Mouse (Mus musculus) left cerebral cortex, postnatal 14 days (tissue): ENCODE measurements around the gene Cep57l1. TPM values are rescaled to one million over a fixed set of nuclear protein-coding genes. Genes with fewer than 3 reads are reported as not detected.
"Not testable (repeated sequence)": the region's sequence is repeated elsewhere in the genome, so short reads cannot be mapped to it uniquely, and the experiment has no call there.

Source experiments
- DNase-seq, 2 experiments: peaks; one replicate each; pipeline ENCODE4 v3.0.0; 2021 to 2022; ENCODE audit warnings: low spot score in 2 of 2, mixed read lengths in 1 of 2
- intact Hi-C: fragments of 180-260 bp; cut with DNase I; formaldehyde crosslinking; loops from one replicate; pipeline ENCODE4 v1.15.1; 2025
- total RNA-seq, 2 experiments: library from RNA; stranded (reverse); gene quantifications; 2 replicates each; pipeline ENCODE4 v1.2.3; 2021

Cep57l1 gene
- total RNA-seq, 2 experiments from 2014 or later: 6.6 to 8.6 TPM

DNA sequence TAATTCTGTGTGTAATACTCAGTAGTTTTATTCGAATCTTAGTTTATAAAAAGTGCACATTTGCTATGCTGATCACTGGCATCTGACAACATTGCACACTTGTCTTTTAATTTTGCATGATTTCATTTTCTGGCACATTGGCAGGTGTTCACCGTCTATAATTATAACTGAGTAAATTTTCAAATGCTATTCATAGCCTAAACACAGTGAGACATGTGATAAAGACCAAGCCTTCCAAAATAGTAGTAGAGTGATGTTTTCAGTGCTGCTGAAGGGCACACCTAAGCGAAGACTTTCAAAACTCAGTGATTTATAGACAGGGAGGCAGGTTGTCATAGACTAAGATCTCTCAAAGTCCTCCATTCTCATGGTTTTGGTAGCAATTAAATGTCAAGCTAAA lies 9.6 kb upstream of the Cep57l1 start:
- no peak for DNase-seq
- intact Hi-C loops: no loop called here

DNA sequence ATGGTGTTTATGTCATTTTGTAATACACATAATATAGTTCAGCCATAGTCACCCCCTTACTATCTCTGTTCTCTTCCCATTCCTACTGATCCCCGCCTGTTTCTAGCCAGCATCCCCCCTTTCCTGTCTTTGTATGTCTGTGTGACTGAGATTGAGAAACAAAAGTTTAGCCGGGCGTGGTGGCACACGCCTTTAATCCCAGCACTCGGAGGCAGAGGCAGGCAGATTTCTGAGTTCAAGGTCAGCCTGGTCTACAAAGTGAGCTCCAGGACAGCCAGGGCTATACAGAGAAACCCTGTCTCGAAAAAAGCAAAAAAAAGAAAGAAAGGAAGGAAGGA lies 9.0 kb upstream of the Cep57l1 start:
- intact Hi-C loops: not testable (repeated sequence)

DNA sequence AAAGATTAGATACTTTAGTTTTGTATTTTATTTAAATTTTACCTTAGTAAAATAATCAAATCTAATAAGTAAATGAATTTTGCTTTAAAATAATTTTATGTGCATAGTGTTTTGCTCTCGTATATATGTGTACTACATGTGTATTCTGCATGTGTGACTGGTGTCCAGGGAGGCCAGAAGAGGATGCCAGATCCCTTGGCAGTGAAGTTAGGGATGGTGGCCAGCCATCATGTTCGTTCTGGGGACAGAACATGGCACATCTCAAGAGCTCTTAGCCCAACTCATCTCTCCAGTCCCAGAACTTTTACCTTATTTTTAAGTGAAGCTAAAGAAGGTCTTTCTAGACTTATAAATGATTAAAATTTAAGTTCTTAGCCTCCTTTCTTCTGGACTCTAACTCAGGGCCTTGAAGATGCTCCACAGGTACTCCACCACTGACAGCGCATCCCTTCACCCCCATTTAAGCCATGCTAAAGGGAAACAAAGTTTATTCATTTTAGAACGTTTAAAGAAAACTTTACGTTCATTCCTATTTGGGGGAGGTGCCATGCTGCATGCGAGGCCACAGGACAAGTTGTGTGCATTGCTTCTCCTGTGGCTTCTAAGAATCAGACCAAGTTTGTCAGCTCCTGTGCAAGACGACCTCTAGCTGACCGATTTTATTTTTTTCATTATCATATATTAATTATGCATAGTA lies 8.5 kb upstream of the Cep57l1 start:
- DNase-seq: no peak
- intact Hi-C loops: no loop called here

More for the DNA sequence above, 9.0 kb upstream of the Cep57l1 start:
- DNase-seq: not testable (repeated sequence)

DNA sequence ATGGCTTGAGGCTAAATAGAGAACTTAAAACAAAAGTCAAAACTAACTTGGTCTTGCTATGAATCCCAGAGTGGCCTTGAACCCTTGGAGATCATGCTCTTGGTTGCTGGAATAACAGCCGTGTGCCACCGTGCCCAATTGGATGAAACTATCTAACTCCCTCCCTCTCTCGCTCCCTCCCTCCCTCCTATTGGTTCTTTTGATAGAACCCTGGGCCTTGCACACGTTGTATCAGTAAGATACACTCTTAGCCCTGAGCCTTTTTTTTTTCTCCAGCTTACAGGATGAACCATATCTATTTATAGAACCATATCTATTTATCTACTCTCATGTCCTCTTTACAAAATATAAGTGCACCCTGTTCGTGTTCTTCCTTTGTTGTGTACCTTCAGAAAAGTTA lies 6.8 kb upstream of the Cep57l1 start:
- intact Hi-C loops: no loop called here
- no peak for DNase-seq

DNA sequence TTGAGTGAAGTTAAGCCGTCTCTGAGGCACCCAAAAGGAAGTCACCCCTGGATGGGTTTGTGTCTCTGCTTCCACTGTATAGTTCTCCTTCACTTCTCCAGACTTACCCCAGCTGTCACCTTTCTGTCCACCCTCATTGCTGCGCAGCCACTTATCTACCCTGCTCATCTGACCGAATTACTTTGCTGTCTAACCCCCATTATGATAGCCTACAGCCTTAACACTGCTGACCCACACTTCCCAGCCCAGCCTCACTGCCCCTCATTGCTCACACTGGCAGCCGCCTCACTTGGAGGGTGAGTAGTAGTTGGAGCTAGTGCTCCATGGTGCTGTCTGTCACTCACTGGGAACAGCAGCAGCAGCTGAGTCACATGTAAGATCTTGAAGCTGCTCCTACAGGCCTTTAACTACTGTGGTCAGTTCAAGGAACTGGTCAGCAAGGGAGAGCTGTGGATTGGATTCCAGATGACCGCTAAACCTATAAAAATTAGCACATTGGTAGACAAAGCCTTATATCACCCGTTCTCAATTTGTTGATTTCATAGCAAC lies 4.7 kb upstream of the Cep57l1 start:
- DNase-seq: no peak
- intact Hi-C loops: no loop called here

DNA sequence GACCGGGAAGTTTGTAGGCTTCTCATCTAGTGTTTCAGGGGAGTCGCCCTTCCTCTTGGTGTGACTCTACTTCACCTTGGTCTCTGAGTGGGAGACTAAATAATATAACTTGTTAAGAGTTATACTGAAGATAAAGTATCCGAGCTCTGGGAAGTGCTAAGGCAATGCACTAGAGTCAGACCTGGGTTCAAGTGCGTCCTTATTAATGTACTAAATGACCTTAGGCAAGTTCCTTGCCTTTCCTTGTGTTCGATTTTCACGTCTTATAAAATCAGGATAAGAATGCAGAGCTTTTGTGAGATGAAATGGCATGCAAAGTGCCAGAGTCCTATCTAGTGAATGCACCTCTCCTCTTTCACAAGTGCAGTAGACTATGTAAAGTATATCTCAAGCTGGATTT lies 2.9 kb upstream of the Cep57l1 start:
- DNase-seq: no peak
- intact Hi-C loops: no loop called here

DNA sequence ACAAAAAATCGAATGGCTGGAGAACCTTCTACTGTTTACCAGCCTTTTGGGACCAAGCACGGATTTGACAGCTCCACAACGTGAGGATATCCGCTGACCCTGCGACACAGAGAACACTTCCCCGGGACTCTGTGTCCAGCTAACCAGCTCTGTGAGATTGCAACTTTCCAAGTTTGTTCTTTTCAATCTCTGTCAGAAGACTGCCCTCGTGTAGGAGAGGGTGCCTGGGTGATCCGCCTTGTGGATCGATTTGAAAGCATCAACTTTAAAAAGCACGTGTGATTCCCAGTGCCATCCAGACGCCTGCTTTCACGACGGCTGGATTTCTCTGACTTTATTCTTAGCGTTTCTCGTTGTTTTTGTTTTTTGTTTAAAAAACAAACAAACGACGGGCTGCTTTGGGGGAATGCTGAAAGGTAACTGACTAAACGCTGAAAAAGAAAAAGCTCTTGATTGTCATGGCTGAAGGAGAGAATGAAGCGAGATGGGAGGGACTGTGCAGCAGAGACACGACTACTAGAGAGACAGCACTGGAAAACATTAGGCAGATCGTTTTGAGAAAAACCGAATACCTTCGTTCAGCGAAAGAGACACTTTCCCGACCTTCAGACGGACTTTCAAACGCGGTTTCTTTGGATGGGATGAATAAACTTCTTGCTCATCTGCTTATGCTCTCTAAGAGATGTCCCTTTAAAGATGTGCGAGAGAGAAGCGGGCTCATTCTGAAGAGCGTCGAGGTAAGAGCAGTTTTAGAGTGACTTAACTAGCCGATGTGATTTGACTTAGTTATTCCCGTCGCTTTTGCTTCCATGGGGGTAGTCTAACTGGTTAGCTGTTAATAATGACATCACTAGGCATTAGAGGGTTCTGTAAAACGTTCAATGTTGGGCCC lies 1.1 kb upstream of the Cep57l1 start:
- intact Hi-C loops: no loop called here
- no peak for DNase-seq

DNA sequence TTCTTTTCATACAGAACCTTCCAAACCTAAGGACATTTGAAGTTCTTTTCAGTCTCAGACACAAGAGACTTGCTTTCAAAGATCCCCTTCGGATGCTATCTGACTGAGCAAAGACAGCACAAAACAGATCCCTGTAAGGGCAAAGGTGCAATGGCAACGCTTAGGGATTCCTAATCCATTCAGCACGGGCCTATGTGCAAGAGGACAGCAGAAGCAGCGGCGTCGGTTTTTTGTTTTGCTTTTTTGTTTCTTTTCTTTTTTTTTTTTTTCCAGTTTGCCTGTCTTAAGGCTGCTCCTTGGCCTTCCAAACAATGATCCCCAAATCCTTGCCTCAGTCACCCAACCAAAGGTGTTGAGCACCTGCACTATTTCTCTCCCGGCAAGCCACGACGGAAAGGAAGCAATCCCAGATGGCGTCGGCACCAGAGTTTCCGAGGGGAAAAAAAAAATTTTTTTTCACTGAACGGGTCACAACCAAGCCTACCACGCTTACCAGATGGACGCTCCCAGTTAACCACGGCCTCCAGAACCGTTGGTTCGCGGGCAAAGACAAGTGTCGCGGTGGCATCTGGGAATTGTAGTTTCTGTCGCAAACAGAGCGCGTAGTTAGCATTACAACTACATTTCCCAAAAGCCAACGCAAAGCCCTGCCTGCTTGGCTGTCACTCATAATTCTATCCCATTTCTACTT lies 446 bp downstream of the Cep57l1 start:
- DNase-seq: peak; percentile 89 to 94
- intact Hi-C loops: no loop called here

DNA sequence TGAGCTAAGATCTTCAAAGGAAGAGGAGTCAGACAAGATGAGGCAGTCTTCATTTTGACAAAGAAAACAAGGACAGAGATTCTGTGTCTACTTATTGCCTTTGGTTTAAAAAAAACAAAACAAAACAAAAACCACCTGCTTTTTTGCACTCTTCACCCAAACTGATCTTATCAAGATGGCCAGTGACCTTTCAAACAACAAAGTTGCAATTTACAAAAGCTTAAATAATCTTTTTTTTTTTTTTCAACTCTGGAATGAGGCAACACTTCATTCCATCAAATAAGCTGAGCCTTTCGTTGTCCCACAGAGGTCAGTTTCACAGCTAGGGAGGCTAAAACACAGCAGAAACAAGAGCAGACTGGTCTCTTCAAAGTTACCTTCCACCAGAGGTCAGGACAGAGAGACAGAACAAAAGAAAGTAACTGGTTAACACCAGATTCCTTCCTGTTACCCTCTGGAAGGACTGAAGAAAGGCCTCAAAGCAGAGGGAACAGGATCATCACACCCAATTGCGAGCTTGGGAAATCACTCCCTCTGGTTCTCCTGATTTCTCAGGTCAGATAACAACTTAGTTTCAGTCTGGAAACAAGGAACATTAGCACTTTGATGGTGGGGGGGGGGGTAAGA lies 3.8 kb downstream of the Cep57l1 start:
- intact Hi-C loops: loop anchor here (2.0 kb wide), 1 partner anchor 55 kb away; no protein-coding TSS in a partner anchor
- no peak for DNase-seq

DNA sequence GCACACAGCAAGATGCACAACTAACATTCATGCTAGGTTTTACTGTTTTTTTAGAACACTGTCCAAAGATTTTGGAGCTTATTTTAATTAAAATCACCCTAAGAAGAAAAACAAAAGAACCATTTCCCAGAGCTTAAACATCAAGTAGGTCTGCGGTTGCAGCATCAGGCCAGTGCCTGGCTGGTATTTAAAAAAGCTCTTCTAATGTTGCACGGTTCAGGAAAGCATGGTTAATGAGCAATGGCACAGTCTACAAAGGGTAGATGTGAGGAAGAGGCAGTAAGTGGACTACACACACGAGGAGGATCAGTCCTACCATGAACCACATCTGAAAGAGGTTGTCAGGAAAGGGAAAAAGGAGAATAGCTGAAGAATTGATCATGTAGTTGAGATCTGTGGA lies 5.0 kb downstream of the Cep57l1 start:
- intact Hi-C loops: no loop called here
- DNase-seq: no peak

DNA sequence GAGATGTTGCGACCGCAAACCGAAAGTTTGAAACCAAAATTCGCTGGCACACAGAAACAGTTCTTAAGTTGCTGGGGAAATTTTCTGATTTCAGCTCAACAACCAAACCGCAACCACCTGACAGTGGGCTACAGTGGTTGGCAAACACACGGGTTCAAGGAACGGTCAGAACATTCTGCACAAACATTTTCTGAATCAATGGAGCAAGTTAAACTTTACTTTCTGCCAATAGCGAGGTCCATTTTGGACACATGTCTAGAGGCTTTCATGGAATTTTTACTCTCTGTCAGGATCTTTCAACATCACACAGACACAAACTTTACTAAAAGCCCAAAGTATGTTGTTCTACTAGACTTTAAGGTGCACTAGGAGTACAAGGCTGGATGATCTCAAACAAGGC lies 6.2 kb downstream of the Cep57l1 start:
- DNase-seq: no peak
- intact Hi-C loops: no loop called here

DNA sequence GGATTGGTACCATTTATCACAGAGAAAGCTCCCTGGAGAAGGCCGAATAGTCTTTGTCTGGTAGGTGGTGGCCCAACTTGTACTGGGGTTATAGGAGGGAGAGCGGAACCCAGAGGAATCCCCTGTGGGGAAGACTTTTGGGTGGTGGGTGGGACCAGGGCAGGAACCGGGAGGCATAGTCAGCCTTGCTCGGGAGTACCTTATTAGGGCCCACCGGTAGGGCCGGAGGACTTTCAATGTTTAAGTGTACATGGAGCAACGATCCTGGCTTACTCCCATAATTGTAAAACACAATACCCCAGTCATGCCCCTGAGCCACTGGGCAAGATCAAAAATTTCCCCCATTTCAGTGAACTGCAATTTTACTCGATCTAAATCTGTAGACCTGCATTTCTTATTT lies 12.4 kb downstream of the Cep57l1 start:
- intact Hi-C loops: no loop called here
- DNase-seq: no peak

DNA sequence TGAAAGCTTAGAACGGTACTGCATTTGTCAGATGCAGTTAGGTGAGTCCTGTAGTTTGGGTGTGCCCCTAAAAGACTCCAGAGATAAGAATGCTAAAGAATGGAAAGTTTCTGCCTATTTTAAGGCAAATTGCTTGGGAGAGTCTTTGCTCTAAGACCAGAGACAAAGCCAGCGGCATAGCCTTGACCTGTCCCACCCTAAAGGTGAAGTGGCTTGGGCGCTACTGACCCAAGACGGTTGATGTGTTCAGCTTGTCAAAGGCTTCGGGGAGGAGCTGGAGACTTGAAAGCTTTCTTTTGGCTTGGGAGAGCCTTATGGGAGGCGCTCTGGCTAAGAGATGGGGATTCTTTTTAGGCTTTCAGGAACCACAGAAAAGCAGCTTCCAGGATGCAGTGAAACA lies 17.3 kb downstream of the Cep57l1 start:
- no peak for DNase-seq
- intact Hi-C loops: no loop called here

DNA sequence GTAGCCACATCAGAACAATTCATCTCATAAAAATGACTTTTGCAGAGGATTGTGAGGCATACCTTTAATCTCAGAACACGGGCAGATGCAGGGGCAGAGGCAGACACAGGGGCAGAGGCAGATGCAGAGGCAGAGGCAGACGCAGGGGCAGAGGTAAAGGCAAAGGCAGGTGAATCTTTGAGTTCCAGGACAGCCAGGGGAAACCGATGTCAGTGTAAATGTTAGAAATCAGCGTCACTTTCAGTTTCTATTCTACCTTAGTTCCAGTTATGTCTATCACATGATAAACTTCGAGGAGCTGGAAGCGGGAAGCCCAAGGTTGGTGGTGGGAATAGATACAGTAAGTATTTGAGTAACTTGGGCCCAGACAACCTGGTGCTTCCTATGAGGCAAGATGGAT lies 42.4 kb downstream of the Cep57l1 start:
- intact Hi-C loops: no loop called here
- no peak for DNase-seq

DNA sequence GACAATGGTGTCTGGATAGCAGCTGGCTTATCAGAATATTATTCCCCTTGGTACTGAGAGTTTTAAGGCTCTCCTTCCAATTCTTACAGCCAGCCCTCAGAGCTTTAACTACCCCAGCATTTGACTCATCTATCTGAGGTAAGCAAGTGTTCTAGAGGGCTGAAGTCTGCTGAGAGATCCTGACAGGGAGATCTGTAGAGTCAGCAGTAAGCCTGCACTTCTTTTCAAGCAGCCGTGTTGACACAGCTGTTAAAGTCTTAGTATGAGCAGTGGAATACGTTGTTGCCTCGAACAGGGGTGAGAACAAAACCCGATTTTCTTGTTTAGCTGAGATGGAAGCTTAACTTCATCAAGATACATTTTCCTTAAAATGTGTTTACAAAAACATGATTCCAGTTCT lies 43.4 kb downstream of the Cep57l1 start:
- intact Hi-C loops: no loop called here
- DNase-seq: no peak

DNA sequence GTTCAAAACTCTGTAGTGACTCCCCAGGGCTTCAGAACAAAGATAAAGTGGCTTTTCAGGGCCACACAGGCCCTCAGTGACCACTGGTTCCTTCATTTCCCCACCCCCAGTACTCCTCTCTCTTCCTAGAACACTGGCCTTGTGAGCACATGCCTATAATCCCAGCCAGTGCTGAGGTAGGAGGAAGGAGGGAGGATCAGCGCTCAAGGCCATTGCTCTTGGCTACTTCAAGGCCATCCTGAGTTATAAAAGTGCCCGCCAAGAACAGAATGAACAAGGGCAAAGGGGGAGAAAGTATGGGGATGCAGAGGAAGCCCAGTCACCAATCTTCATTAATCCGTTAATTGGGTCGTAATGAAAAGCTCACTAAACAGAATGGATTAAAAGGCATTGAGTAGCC lies 44.1 kb downstream of the Cep57l1 start:
- intact Hi-C loops: no loop called here
- DNase-seq: no peak

DNA sequence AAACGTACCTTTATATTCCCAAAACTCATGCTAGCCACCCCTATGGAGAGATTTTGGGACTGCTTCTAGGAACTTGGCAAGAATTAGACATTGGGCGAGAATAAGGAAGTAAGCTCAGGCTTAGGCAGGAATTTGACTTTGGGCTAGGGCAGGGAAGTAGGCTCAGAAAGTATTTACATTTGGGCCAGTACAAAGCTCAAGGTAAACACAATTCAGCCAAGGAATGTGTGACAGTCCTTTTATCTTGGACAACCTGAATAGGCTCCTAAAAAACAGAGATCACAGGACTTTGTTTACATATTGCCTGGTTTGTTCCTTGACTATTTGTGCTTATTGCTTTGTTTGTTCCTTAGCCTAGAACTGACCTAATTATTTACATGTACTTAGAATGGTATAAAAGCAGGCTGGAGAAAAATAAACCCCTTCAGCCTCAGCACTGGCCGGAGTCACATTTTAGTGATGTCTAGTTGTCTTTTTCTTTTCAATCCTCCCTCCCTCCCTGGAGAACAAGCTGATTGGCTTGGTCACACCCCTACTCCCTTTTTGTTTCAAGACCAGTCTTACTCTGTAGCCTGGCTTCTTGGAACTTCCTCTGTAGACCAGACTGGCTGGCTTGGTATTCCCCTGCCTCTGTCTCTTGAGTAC lies 45.8 kb downstream of the Cep57l1 start:
- intact Hi-C loops: no loop called here
- no peak for DNase-seq

DNA sequence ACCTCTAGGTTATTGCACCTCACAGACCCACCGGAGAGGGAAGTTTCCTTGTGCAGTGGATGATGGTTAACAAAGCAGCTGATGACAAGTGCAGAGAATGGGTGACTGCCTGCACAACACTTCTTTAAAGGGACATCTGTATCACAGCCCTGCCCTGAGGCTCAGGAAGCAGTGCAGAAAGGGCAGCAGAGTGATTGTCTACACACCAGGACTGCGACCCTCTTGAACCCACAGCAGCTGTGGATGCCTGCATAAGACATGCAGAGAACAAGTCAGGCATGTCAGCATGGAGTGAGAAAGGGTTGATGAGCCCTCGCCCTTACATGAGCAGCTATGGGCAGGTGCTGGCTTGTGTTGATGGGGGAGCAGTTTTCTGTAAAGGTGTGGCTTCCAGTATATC lies 48.8 kb downstream of the Cep57l1 start:
- intact Hi-C loops: no loop called here
- no peak for DNase-seq

DNA sequence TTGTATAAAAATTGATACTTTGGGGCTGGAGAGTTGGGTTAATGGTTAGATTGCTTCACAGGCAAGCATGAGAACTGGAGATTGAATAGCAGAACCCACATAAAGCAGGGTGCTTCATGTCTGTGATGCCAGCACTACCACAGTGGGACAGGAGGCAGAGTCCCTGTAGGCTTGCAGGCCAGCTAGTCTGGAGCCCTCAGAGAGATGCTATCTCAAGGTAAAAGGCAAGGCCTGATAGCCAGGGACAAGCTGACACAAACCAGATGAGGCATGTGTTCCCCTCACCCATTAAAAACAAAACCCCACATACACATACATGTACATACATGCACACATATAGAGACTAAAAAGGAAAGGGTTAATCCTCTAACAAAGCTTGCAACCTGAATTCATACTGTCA lies 51.6 kb downstream of the Cep57l1 start:
- intact Hi-C loops: no loop called here

More for the DNA sequence above, 51.6 kb downstream of the Cep57l1 start:
- DNase-seq: no peak
